ENCODE assay signal across 8 mouse cellular contexts in the genomic region with DNA sequence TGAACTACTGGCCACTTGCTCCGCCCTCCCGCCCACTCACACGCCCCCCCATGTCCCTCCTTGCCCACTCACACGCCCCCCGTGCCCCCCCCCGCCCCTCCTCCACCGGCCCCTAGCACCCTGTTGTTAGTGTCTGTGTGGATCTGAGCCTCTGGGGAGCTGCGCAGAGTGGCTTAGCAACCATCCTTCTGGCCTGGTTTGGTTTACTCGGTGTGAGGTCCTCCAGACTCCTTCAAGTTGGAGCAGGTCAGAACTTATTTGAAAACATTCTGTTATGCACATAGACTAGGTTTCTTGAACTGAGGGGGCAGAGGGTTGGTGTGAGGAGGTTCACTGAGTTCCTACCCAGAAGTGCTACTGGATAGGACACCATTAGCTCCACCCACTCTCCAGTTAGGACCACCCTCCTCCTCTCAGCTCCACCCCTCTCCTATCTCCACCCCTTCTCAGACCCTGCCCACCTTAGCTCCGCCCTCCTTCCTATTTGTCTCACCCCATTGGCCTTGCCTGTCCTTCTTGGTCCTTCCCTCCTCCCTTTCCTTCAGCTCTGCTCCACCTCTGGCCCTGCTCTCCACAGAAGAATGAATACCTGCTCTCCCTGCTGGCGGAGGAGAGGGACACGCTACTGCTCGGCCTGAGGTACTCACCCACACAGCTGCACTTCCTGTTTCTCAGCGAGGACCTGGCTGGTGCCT. TPM values are rescaled to one million over a fixed set of nuclear protein-coding genes. Genes with fewer than 3 reads are reported as not detected.
DNase-seq lines count a peak whose midpoint lies in the region; ATAC-seq and TF ChIP-seq lines count a peak whose summit lies in the region.

No protein-coding gene starts in this region.

- ATAC-seq in forebrain, embryonic 13.5 days, result peak; percentile 53; the same call in 1 of the 2 replicates
- ATAC-seq in lung, embryonic 16.5 days (ENCODE audit: low read depth), result peak; percentile 86

- no peaks in the 10 kb centered on the region for H3K36me3 ChIP-seq in ES-Bruce4 (ENCODE audit: control insufficient read depth, insufficient read depth, low read length, poor library complexity, severe bottlenecking)
- no peaks in the 10 kb centered on the region for H3K36me3 ChIP-seq in forebrain, embryonic 13.5 days (ENCODE audit: poor library complexity, severe bottlenecking)
- no peaks in the 10 kb centered on the region for H3K36me3 ChIP-seq in kidney, adult 2 months (ENCODE audit: control insufficient read depth, insufficient read depth, low read length)
- H3K36me3 ChIP-seq in lung, embryonic 16.5 days (ENCODE audit: control insufficient read depth, insufficient read depth, low read length), result no peaks in the 10 kb centered on the region

- H3K4me1 ChIP-seq in ES-Bruce4 (ENCODE audit: control insufficient read depth, insufficient read depth, low read length), result no peaks in the 10 kb centered on the region
- no peaks in the 10 kb centered on the region for H3K4me1 ChIP-seq in bone marrow, adult 2 months (ENCODE audit: control insufficient read depth, insufficient read depth, low read length)
- H3K4me1 ChIP-seq in forebrain, embryonic 13.5 days, result 0 out of 2 replicates have a peak, but pooled peaks cover 5% of the 10 kb centered on the region
- no peaks in the 10 kb centered on the region for H3K4me1 ChIP-seq in kidney, adult 2 months (ENCODE audit: control insufficient read depth, insufficient read depth, low read length)
- H3K4me1 ChIP-seq in lung, embryonic 16.5 days (replicated peaks; ENCODE audit: control insufficient read depth, insufficient read depth, low read length), result no peaks in the 10 kb centered on the region

- H3K4me2 ChIP-seq in forebrain, embryonic 13.5 days, result peak overlapping the region; percentile 44
- H3K4me2 ChIP-seq in lung, embryonic 16.5 days (ENCODE audit: low read depth, low read length), result peak overlapping the region; percentile 33; the same call in 1 of the 2 replicates

- H3K9me3 ChIP-seq in ES-Bruce4 (replicated peaks; ENCODE audit: control insufficient read depth, insufficient read depth, low read length, poor library complexity, severe bottlenecking), result no peaks in the 10 kb centered on the region
- H3K9me3 ChIP-seq in forebrain, embryonic 13.5 days (replicated peaks), result no peaks in the 10 kb centered on the region
- no peaks in the 10 kb centered on the region for H3K9me3 ChIP-seq in lung, embryonic 16.5 days (ENCODE audit: control insufficient read depth, low read length)

- no peak for TF ChIP-seq POLR2A in ES-Bruce4 (IDR thresholded peaks at IDR 0.05; ENCODE audit: insufficient read depth, low read length)
- TF ChIP-seq POLR2A in bone marrow, adult 2 months (IDR thresholded peaks at IDR 0.05; ENCODE audit: borderline replicate concordance, control insufficient read depth, low read depth, low read length), result no peak
- TF ChIP-seq POLR2A in kidney, adult 2 months (IDR thresholded peaks at IDR 0.05; ENCODE audit: low read depth, low read length), result no peak

- H3K9ac ChIP-seq in ES-Bruce4 (ENCODE audit: low read depth, poor library complexity, severe bottlenecking), result peak overlapping the region; percentile 21; the same call in 1 of the 2 replicates
- H3K9ac ChIP-seq in forebrain, embryonic 13.5 days, result peak overlapping the region; percentile 27; the same call in 1 of the 2 replicates
- H3K9ac ChIP-seq in lung, embryonic 16.5 days (ENCODE audit: low read length), result no peak overlapping the region

- peak overlapping the region; percentile 69 for H3K4me3 ChIP-seq in ES-Bruce4 (ENCODE audit: low read depth, low read length)
- H3K4me3 ChIP-seq in bone marrow, adult 2 months (replicated peaks; ENCODE audit: control insufficient read depth, low read depth, low read length), result peak overlapping the region; percentile 40
- peak overlapping the region; percentile 17; the same call in 1 of the 2 replicates for H3K4me3 ChIP-seq in forebrain, embryonic 13.5 days
- H3K4me3 ChIP-seq in kidney, adult 2 months (ENCODE audit: insufficient read depth, low read depth, low read length), result peak overlapping the region; percentile 2; the same call in 1 of the 2 replicates
- no peak overlapping the region; the same call in 1 of the 2 replicates for H3K4me3 ChIP-seq in lung, embryonic 16.5 days (ENCODE audit: low read length)

- WGBS in bone marrow, adult 2 months, result 22% methylated on average over 14 of the region's 14 CpGs
- WGBS in forebrain, embryonic 13.5 days, result 38% methylated on average over 14 of the region's 14 CpGs
- 28% methylated on average over 12 of the region's 14 CpGs for WGBS in kidney, adult 2 months
- WGBS in lung, embryonic 16.5 days, result 24% methylated on average over 14 of the region's 14 CpGs

- H3K27me3 ChIP-seq in ES-Bruce4 (ENCODE audit: control insufficient read depth, insufficient read depth, low read length, poor library complexity, severe bottlenecking), result no peaks in the 10 kb centered on the region
- no peaks in the 10 kb centered on the region; the same call in 1 of the 2 replicates for H3K27me3 ChIP-seq in forebrain, embryonic 13.5 days
- H3K27me3 ChIP-seq in kidney, adult 2 months (replicated peaks; ENCODE audit: control insufficient read depth, insufficient read depth, low read length), result no peaks in the 10 kb centered on the region
- H3K27me3 ChIP-seq in lung, embryonic 16.5 days (ENCODE audit: control insufficient read depth, insufficient read depth, low read depth, low read length), result no peaks in the 10 kb centered on the region

- peak; percentile 79 for DNase-seq in kidney, adult 2 months
- DNase-seq in retina, embryonic 14.5 days (ENCODE audit: low spot score), result peak; percentile 73
- no peak for DNase-seq in frontal cortex, postnatal 36 days (ENCODE audit: low spot score in 2 of 2)
- DNase-seq in layer of hippocampus, adult 9-11 months, result no peak

- no peak for TF ChIP-seq CTCF in ES-Bruce4 (IDR thresholded peaks at IDR 0.05; ENCODE audit: low read depth, low read length)
- TF ChIP-seq CTCF in bone marrow, adult 2 months (IDR thresholded peaks at IDR 0.05; ENCODE audit: control insufficient read depth, insufficient read depth, low read length), result no peak
- no peak for TF ChIP-seq CTCF in kidney, adult 2 months (conservative IDR thresholded peaks at IDR 0.05; ENCODE audit: insufficient read depth, insufficient read length, low read depth, low read length)

- no peak for TF ChIP-seq EP300 in ES-Bruce4 (IDR thresholded peaks at IDR 0.05; ENCODE audit: insufficient read depth, low read depth, low read length)

- no peak overlapping the region for H3K27ac ChIP-seq in ES-Bruce4 (ENCODE audit: insufficient read depth, low read length)
- no peak overlapping the region for H3K27ac ChIP-seq in bone marrow, adult 2 months (ENCODE audit: control insufficient read depth, insufficient read depth, low read depth, low read length, poor library complexity)
- no peak overlapping the region for H3K27ac ChIP-seq in forebrain, embryonic 13.5 days
- H3K27ac ChIP-seq in kidney, adult 2 months (ENCODE audit: insufficient read depth, low read depth, low read length), result no peak overlapping the region
- no peak overlapping the region for H3K27ac ChIP-seq in lung, embryonic 16.5 days (ENCODE audit: low read length)

RNA-seq across cellular contexts. Expression of gene Gm3285, which starts 2.4 kb away (rescaled TPM):
- not detected in 2 replicates for polyA plus RNA-seq in ES-Bruce4 (2011; ENCODE audit: insufficient read depth, insufficient read length, low read depth, missing spikeins)
- not detected in 2 replicates for polyA plus RNA-seq in bone marrow, adult 2 months (2011; ENCODE audit: insufficient read depth, insufficient read length, low replicate concordance, missing spikeins)
- not detected in 2 replicates for polyA plus RNA-seq in forebrain, embryonic 13.5 days (2015; fragmentation: Nextera tagmentation; extraction: Ambion mirVana)
- polyA plus RNA-seq in kidney, adult 2 months (2012; rRNA removed), result not detected in 2 replicates
- polyA plus RNA-seq in lung, embryonic 16.5 days (2015; fragmentation: Nextera tagmentation; extraction: Ambion mirVana), result not detected in 2 replicates

RNA-seq across cellular contexts. Expression of gene Gm10318, which starts 11.6 kb away (rescaled TPM):
- polyA plus RNA-seq in ES-Bruce4 (2011; ENCODE audit: insufficient read depth, insufficient read length, low read depth, missing spikeins), result not detected in 2 replicates
- not detected in 2 replicates for polyA plus RNA-seq in bone marrow, adult 2 months (2011; ENCODE audit: insufficient read depth, insufficient read length, low replicate concordance, missing spikeins)
- not detected in 2 replicates for polyA plus RNA-seq in forebrain, embryonic 13.5 days (2015; fragmentation: Nextera tagmentation; extraction: Ambion mirVana)
- not detected in 2 replicates for polyA plus RNA-seq in kidney, adult 2 months (2012; rRNA removed)
- not detected in 2 replicates for polyA plus RNA-seq in lung, embryonic 16.5 days (2015; fragmentation: Nextera tagmentation; extraction: Ambion mirVana)

RNA-seq across cellular contexts. Expression of gene Gm36176, which starts 17.6 kb away (rescaled TPM):
- not detected in 2 replicates for polyA plus RNA-seq in ES-Bruce4 (2011; ENCODE audit: insufficient read depth, insufficient read length, low read depth, missing spikeins)
- not detected in 2 replicates for polyA plus RNA-seq in bone marrow, adult 2 months (2011; ENCODE audit: insufficient read depth, insufficient read length, low replicate concordance, missing spikeins)
- polyA plus RNA-seq in forebrain, embryonic 13.5 days (2015; fragmentation: Nextera tagmentation; extraction: Ambion mirVana), result not detected in 2 replicates
- not detected in 2 replicates for polyA plus RNA-seq in kidney, adult 2 months (2012; rRNA removed)
- polyA plus RNA-seq in lung, embryonic 16.5 days (2015; fragmentation: Nextera tagmentation; extraction: Ambion mirVana), result not detected in 2 replicates

RNA-seq across cellular contexts. Expression of gene Krtap10-10, which starts 28.5 kb away (rescaled TPM):
- polyA plus RNA-seq in ES-Bruce4 (2011; ENCODE audit: insufficient read depth, insufficient read length, low read depth, missing spikeins), result not detected in 2 replicates
- polyA plus RNA-seq in bone marrow, adult 2 months (2011; ENCODE audit: insufficient read depth, insufficient read length, low replicate concordance, missing spikeins), result not detected in 2 replicates
- polyA plus RNA-seq in forebrain, embryonic 13.5 days (2015; fragmentation: Nextera tagmentation; extraction: Ambion mirVana), result not detected in 2 replicates
- polyA plus RNA-seq in kidney, adult 2 months (2012; rRNA removed), result not detected in 2 replicates
- polyA plus RNA-seq in lung, embryonic 16.5 days (2015; fragmentation: Nextera tagmentation; extraction: Ambion mirVana), result not detected in 2 replicates

RNA-seq across cellular contexts. Expression of gene Krtap10-4, which starts 37.3 kb away (rescaled TPM):
- polyA plus RNA-seq in ES-Bruce4 (2011; ENCODE audit: insufficient read depth, insufficient read length, low read depth, missing spikeins), result not detected in 2 replicates
- not detected in 2 replicates for polyA plus RNA-seq in bone marrow, adult 2 months (2011; ENCODE audit: insufficient read depth, insufficient read length, low replicate concordance, missing spikeins)
- polyA plus RNA-seq in forebrain, embryonic 13.5 days (2015; fragmentation: Nextera tagmentation; extraction: Ambion mirVana), result not detected in 2 replicates
- polyA plus RNA-seq in kidney, adult 2 months (2012; rRNA removed), result not detected in 2 replicates
- not detected in 2 replicates for polyA plus RNA-seq in lung, embryonic 16.5 days (2015; fragmentation: Nextera tagmentation; extraction: Ambion mirVana)

Comparison
In these comparisons a context has a peak if more than half of its experiments do, and no peak if none do; other contexts are left out.
1. DNase-seq: peak in kidney, adult 2 months (single experiment) and retina, embryonic 14.5 days (single experiment); none in frontal cortex, postnatal 36 days (0 of 2) and layer of hippocampus, adult 9-11 months (single experiment).